Mouse (Mus musculus) megakaryocyte, embryonic 14.5 days (primary cell): ENCODE measurements at regions not wholly inside any gene's neighbourhood (a gene's known extent, or its start where the extent isn't known, plus 50 kb on each side); places are given as distances from the start of the nearest gene placed in this dataset.

ENCODE experiments used
- FLI1 ChIP-seq: IDR thresholded peaks from 2 replicates; pipeline ENCODE4 v1.6.1; 2012; ENCODE audit warnings: low read length, inconsistent platforms, mixed read lengths
- GATA1 ChIP-seq: IDR thresholded peaks from 3 replicates; pipeline ENCODE4 v1.6.1; 2012; ENCODE audit warnings: mixed read lengths, low read length, inconsistent platforms, borderline replicate concordance

GRCm38 (mm10) chr1:153999776-154000175 lies 99.7 kb upstream of the Teddm2 start:
- no peak for TF ChIP-seq GATA1
- no peak for TF ChIP-seq FLI1
